ENCODE assay signal across 8 mouse cellular contexts in genomic region chr13:89334494-89334893, GRCm38 (mm10).
DNase-seq lines count a peak whose midpoint lies in the region; ATAC-seq and TF ChIP-seq lines count a peak whose summit lies in the region.

No protein-coding gene starts in this region.

- no peak overlapping the region for H3K27ac ChIP-seq in midbrain, embryonic 10.5 days (replicated peaks)
- H3K27ac ChIP-seq in midbrain, embryonic 15.5 days: no peak overlapping the region
- no peak overlapping the region for H3K27ac ChIP-seq in forebrain, postnatal 0 days (ENCODE audit: low read depth, low read length)
- no peak overlapping the region for H3K27ac ChIP-seq in intestine, embryonic 16.5 days (ENCODE audit: low read length)

- H3K9ac ChIP-seq in midbrain, embryonic 15.5 days: no peak overlapping the region
- no peak overlapping the region for H3K9ac ChIP-seq in forebrain, postnatal 0 days
- H3K9ac ChIP-seq in intestine, embryonic 16.5 days (ENCODE audit: low read depth, low read length): no peak overlapping the region

- H3K9me3 ChIP-seq in midbrain, embryonic 10.5 days (replicated peaks): no peaks in the 10 kb centered on the region
- H3K9me3 ChIP-seq in midbrain, embryonic 15.5 days: no peaks in the 10 kb centered on the region
- H3K9me3 ChIP-seq in forebrain, postnatal 0 days (ENCODE audit: low read length): no peaks in the 10 kb centered on the region
- no peaks in the 10 kb centered on the region for H3K9me3 ChIP-seq in intestine, embryonic 16.5 days (ENCODE audit: control insufficient read depth, low read length)

- ATAC-seq in midbrain, embryonic 15.5 days (replicated peaks): no peak
- ATAC-seq in forebrain, postnatal 0 days: peak; percentile 58; the same call in 1 of the 2 replicates
- ATAC-seq in intestine, embryonic 16.5 days: no peak

- H3K4me1 ChIP-seq in midbrain, embryonic 10.5 days: no peaks in the 10 kb centered on the region
- H3K4me1 ChIP-seq in midbrain, embryonic 15.5 days: no peaks in the 10 kb centered on the region
- no peaks in the 10 kb centered on the region for H3K4me1 ChIP-seq in forebrain, postnatal 0 days (ENCODE audit: insufficient read depth)
- H3K4me1 ChIP-seq in intestine, embryonic 16.5 days (ENCODE audit: control insufficient read depth, insufficient read depth, low read length): no peaks in the 10 kb centered on the region

- no peak overlapping the region for H3K4me3 ChIP-seq in midbrain, embryonic 10.5 days
- no peak overlapping the region for H3K4me3 ChIP-seq in midbrain, embryonic 15.5 days
- no peak overlapping the region for H3K4me3 ChIP-seq in forebrain, postnatal 0 days (ENCODE audit: low read depth, low read length)
- no peak overlapping the region for H3K4me3 ChIP-seq in intestine, embryonic 16.5 days (ENCODE audit: low read length)

- no peaks in the 10 kb centered on the region for H3K36me3 ChIP-seq in midbrain, embryonic 10.5 days
- no peaks in the 10 kb centered on the region for H3K36me3 ChIP-seq in midbrain, embryonic 15.5 days (replicated peaks)
- no peaks in the 10 kb centered on the region for H3K36me3 ChIP-seq in forebrain, postnatal 0 days (ENCODE audit: insufficient read depth)
- no peaks in the 10 kb centered on the region for H3K36me3 ChIP-seq in intestine, embryonic 16.5 days (ENCODE audit: control insufficient read depth, insufficient read depth, low read length)

- H3K27me3 ChIP-seq in midbrain, embryonic 10.5 days (ENCODE audit: low read depth, poor library complexity, severe bottlenecking): no peaks in the 10 kb centered on the region
- H3K27me3 ChIP-seq in midbrain, embryonic 15.5 days (replicated peaks): no peaks in the 10 kb centered on the region
- H3K27me3 ChIP-seq in forebrain, postnatal 0 days (ENCODE audit: insufficient read depth, low read length): no peaks in the 10 kb centered on the region
- no peaks in the 10 kb centered on the region for H3K27me3 ChIP-seq in intestine, embryonic 16.5 days (replicated peaks; ENCODE audit: control insufficient read depth, insufficient read depth, low read length)

- peak; percentile 39; the same call in 1 of the 2 replicates for TF ChIP-seq CTCF in forebrain, postnatal 0 days (IDR thresholded peaks at IDR 0.05; ENCODE audit: low read depth)

- H3K4me2 ChIP-seq in midbrain, embryonic 15.5 days: no peak overlapping the region
- no peak overlapping the region for H3K4me2 ChIP-seq in forebrain, postnatal 0 days (ENCODE audit: low read depth)
- no peak overlapping the region for H3K4me2 ChIP-seq in intestine, embryonic 16.5 days (ENCODE audit: low read depth, low read length)

- WGBS in midbrain, embryonic 10.5 days: 41% methylated on average over 1 of the region's 1 CpGs
- 56% methylated on average over 1 of the region's 1 CpGs for WGBS in midbrain, embryonic 15.5 days
- 45% methylated on average over 1 of the region's 1 CpGs for WGBS in forebrain, postnatal 0 days
- WGBS in intestine, embryonic 16.5 days: 78% methylated on average over 1 of the region's 1 CpGs

- peak; percentile 27 for DNase-seq in adrenal gland, postnatal 10 days
- DNase-seq in adrenal gland, postnatal 25 days: no peak
- DNase-seq in midbrain, embryonic 10.5 days (ENCODE audit: low spot score): peak; percentile 38
- no peak for DNase-seq in forebrain, postnatal 0 days
- peak; percentile 60 for DNase-seq in retina, embryonic 14.5 days (ENCODE audit: low spot score)
- DNase-seq in urinary bladder, adult 18-20 months (ENCODE audit: low spot score in 2 of 2): no peak

Comparison
In these comparisons a context has a peak if more than half of its experiments do, and no peak if none do; other contexts are left out.
1. DNase-seq: peak in adrenal gland, postnatal 10 days (single experiment), midbrain, embryonic 10.5 days (single experiment) and retina, embryonic 14.5 days (single experiment); none in adrenal gland, postnatal 25 days (single experiment), forebrain, postnatal 0 days (single experiment) and urinary bladder, adult 18-20 months (0 of 2).